Comparison of ENCODE assay signal across 11 mouse cellular contexts in the genomic region with DNA sequence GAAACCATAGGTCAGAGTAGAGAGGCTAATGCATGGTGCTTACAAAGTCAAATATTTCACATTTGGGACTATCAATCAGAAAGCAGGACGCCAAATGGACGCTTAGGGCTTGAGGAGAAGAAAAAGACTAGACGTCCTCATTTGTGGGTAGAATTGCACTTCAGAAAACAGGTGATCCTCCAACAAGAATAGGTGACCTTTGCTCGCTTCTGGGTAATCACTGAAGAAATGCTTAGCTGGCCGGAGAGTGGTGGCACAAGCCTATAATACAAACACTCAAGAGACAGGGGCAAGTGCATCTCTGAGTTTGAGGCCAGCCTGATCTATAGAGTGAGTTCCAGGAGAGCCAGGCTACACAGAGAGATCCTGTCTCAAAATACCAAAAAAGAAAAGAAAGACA.
"Had no signal": no experiment of that assay in that cellular context is flagged by ENCODE, and none has a peak within 500 bp of the region (broad histone marks: within the 10 kb centered on the region; RNA-seq: fewer than 3 reads in every experiment).

No protein-coding gene starts in this region.

- H3K9me3 ChIP-seq: liver, embryonic 13.5 days had no signal

- H3K27me3 ChIP-seq: liver, embryonic 13.5 days had no signal

- H3K4me3 ChIP-seq: left cerebral cortex, adult 2 months; liver, embryonic 13.5 days had no signal

- H3K4me1 ChIP-seq: liver, embryonic 13.5 days had no signal

- H3K9ac ChIP-seq: liver, embryonic 13.5 days; lung, embryonic 14.5 days had no signal

- H3K4me2 ChIP-seq: liver, embryonic 13.5 days; lung, embryonic 14.5 days had no signal

- DNase-seq: layer of hippocampus, postnatal 36 days; liver, embryonic 13.5 days; lung, embryonic 14.5 days; midbrain, embryonic 14.5 days; thymus, adult 18-20 months; thymus, postnatal 36 days had no signal

- ATAC-seq: inflammation-experienced regulatory T-cells, adult 6 months; intestine, embryonic 16.5 days; lung, postnatal 0 days had no signal

- H3K27ac ChIP-seq: left cerebral cortex, adult 2 months; liver, embryonic 13.5 days; macrophage had no signal
